Mouse (Mus musculus) cerebellum, adult 18-20 months (tissue): Measurements from ENCODE around the gene Gm10721.
"Not testable (repeated sequence)": the region's sequence is repeated elsewhere in the genome, so short reads cannot be mapped to it uniquely, and the experiment has no call there.

Source experiments
- DNase-seq, 2 experiments: peaks; one replicate each; pipeline ENCODE4 v3.0.0; 2021

Gm10721 gene

DNA sequence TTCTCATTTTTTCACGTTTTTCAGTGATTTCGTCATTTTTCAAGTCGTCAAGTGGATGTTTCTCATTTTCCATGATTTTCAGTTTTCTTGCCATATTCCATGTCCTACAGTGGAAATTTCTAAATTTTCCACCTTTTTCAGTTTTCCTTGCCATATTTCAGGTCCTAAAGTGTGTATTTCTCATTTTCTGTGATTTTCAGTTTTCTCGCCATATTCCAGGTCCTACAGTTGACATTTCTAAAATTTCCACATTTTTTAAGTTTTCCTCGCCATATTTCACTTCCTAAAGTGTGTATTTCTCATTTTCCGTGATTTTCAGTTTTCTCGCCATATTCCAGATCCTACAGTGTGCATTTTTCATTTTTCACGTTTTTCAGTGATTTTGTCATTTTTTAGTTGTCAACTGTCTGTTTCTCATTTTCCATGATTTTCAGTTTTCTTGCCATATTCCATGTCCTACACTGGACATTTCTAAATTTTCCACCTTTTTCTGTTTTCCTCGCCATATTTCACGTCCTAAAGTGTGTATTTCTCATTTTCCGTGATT lies at the start of gene Gm10721:
Gene Gm10721 (plus strand): TSS at position 408 of the 547 bp plus-strand sequence.
- DNase-seq, result not testable (repeated sequence)

DNA sequence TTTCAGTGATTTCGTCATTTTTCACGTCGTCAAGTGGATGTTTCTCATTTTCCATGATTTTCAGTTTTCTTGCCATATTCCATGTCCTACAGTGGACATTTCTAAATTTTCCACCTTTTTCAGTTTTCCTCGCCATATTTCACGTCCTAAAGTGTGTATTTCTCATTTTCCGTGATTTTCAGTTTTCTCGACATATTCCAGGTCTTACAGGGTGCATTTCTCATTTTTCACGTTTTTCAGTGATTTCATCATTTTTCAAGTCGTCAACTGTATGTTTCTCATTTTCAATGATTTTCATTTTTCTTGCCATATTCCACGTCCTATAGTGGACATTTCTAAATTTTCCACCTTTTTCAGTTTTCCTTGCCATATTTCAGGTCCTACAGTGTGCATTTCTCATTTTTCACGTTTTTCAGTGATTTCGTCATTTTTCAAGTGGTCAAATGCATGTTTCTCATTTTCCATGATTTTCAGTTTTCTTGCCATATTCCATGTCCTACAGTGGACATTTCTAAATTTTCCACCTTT lies 12.4 kb upstream of the Gm10721 start, which contains the start of gene Gm10722:
Gene Gm10722 (plus strand): TSS at position 478 of the 528 bp plus-strand sequence.
- peak in 1 of 2 experiments; percentile 3 for DNase-seq

DNA sequence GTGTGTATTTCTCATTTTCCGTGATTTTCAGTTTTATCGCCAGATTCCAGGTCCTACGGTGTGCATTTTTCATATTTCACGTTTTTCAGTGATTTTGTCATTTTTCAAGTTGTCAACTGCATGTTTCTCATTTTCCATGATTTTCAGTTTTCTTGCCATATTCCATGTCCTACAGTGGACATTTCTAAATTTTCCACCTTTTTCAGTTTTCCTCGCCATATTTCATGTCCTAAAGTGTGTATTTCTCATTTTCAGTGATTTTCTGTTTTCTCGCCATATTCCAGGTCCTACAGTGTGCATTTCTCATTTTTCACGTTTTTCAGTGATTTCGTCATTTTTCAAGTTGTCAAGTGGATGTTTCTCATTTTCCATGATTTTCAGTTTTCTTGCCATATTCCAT lies 11.9 kb upstream of the Gm10721 start:
- DNase-seq, result peak in 1 of 2 experiments; percentile 3

DNA sequence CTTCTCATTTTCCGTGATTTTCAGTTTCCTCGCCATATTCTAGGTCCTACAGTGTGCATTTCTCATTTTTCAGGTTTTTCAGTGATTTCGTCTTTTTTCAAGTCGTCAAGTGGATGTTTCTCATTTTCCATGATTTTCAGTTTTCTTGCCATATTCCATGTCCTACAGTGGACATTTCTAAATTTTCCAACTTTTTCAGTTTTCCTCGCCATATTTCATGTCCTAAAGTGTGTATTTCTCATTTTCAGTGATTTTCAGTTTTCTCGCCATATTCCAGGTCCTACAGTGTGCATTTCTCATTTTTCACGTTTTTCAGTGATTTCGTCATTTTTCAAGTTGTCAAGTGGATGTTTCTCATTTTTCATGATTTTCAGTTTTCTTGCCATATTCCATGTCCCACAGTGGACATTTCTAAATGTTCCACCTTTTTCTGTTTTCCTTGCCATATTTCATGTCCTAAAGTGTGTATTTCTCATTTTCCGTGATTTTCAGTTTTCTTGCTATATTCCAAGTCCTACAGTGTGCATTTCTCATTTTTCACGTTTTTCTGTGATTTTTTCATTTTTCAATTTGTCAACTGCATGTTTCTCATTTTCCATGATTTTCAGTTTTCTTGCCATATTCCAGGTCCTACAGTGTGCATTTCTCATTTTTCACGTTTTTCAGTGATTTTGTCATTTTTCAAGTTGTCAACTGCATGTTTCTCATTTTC lies 10.8 kb upstream of the Gm10721 start:
- peak; percentile 79 to 91 for DNase-seq

DNA sequence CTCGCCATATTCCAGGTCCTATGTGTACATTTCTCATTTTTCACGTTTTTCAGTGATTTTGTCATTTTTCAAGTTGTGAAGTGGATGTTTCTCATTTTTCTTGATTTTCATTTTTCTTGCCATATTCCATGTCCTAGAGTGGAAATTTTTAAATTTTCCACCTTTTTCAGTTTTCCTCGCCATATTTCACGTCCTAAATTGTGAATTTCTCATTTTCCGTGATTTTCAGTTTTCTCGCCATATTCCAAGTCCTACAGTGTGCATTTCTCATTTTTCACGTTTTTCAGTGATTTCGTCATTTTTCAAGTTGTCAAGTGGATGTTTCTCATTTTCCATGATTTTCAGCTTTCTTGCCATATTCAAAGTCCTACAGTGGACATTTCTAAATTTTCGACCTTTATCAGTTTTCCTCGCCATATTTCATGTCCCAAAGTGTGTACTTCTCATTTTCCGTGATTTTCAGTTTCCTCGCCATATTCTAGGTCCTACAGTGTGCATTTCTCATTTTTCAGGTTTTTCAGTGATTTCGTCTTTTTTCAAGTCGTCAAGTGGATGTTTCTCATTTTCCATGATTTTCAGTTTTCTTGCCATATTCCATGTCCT lies 10.0 kb upstream of the Gm10721 start, which contains the start of gene Gm11168:
Gene Gm11168 (plus strand): TSS at position 553 of the 603 bp plus-strand sequence.
- not testable (repeated sequence) for DNase-seq

DNA sequence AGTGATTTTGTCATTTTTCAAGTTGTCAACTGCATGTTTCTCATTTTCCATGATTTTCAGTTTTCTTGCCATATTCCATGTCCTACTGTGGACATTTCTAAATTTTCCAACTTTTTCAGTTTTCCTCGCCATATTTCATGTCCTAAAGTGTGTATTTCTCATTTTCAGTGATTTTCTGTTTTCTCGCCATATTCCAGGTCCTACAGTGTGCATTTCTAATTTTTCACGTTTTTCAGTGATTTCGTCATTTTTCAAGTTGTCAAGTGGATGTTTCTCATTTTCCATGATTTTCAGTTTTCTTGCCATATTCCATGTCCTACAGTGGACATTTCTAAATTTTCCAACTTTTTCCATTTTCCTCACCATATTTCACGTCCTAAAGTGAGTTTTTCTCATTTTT lies 6.8 kb upstream of the Gm10721 start:
- not testable (repeated sequence) for DNase-seq

DNA sequence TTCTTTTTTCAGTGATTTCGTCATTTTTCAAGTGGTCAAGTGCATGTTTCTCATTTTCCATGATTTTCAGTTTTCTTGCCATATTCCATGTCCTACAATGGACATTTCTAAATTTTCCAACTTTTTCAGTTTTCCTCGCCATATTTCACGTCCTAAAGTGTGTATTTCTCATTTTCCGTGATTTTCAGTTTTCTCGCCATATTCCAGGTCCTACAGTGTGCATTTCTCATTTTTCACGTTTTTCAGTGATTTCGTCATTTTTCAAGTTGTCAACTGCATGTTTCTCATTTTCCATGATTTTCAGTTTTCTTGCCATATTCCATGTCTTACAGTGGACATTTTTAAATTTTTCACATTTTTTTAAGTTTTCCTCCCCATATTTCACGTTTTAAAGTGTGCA lies 6.3 kb upstream of the Gm10721 start:
- DNase-seq, result peak; percentile 20 to 80

DNA sequence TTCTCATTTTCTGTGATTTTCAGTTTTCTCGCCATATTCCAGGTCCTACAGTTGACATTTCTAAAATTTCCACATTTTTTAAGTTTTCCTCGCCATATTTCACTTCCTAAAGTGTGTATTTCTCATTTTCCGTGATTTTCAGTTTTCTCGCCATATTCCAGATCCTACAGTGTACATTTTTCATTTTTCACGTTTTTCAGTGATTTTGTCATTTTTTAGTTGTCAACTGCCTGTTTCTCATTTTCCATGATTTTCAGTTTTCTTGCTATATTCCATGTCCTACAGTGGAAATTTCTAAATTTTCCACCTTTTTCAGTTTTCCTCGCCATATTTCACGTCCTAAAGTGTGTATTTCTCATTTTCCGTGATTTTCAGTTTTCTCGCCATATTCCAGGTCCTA lies 5.7 kb upstream of the Gm10721 start:
- not testable (repeated sequence) for DNase-seq

DNA sequence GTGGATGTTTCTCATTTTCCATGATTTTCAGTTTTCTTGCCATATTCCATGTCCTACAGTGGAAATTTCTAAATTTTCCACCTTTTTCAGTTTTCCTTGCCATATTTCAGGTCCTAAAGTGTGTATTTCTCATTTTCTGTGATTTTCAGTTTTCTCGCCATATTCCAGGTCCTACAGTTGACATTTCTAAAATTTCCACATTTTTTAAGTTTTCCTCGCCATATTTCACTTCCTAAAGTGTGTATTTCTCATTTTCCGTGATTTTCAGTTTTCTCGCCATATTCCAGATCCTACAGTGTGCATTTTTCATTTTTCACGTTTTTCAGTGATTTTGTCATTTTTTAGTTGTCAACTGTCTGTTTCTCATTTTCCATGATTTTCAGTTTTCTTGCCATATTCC lies 3.6 kb upstream of the Gm10721 start:
- DNase-seq, result not testable (repeated sequence)

DNA sequence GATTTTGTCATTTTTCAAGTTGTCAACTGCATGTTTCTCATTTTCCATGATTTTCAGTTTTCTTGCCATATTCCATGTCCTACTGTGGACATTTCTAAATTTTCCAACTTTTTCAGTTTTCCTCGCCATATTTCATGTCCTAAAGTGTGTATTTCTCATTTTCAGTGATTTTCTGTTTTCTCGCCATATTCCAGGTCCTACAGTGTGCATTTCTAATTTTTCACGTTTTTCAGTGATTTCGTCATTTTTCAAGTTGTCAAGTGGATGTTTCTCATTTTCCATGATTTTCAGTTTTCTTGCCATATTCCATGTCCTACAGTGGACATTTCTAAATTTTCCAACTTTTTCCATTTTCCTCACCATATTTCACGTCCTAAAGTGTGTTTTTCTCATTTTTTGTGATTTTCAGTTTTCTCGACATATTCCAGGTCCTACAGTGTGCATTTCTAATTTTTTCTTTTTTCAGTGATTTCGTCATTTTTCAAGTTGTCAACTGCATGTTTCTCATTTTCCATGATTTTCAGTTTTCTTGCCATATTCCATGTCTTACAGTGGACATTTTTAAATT lies 802 bp upstream of the Gm10721 start:
- not testable (repeated sequence) for DNase-seq

DNA sequence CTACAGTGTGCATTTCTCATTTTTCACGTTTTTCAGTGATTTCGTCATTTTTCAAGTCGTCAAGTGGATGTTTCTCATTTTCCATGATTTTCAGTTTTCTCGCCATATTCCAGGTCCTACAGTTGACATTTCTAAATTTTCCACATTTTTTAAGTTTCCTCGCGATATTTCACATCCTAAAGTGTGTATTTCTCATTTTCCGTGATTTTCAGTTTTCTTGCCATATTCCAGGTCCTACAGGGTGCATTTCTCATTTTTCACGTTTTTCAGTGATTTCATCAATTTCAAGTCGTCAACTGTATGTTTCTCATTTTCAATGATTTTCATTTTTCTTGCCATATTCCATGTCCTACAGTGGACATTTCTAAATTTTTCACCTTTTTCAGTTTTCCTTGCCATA lies 2.4 kb downstream of the Gm10721 start, which contains the start of gene Gm10720:
Gene Gm10720 (plus strand): TSS at position 301 of the 400 bp plus-strand sequence.
- not testable (repeated sequence) for DNase-seq

DNA sequence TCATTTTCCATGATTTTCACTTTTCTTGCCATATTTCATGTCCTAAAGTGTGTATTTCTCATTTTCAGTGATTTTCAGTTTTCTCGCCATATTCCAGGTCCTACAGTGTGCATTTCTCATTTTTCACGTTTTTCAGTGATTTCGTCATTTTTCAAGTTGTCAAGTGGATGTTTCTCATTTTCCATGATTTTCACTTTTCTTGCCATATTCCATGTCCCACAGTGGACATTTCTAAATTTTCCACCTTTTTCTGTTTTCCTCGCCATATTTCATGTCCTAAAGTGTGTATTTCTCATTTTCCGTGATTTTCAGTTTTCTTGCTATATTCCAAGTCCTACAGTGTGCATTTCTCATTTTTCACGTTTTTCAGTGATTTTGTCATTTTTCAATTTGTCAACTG lies 3.0 kb downstream of the Gm10721 start:
- DNase-seq, result not testable (repeated sequence)

DNA sequence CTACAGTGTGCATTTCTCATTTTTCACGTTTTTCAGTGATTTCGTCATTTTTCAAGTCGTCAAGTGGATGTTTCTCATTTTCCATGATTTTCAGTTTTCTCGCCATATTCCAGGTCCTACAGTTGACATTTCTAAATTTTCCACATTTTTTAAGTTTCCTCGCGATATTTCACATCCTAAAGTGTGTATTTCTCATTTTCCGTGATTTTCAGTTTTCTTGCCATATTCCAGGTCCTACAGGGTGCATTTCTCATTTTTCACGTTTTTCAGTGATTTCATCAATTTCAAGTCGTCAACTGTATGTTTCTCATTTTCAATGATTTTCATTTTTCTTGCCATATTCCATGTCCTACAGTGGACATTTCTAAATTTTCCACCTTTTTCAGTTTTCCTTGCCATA lies 4.2 kb downstream of the Gm10721 start, which contains the start of gene Gm10719:
Gene Gm10719 (plus strand): TSS at position 301 of the 400 bp plus-strand sequence.
- not testable (repeated sequence) for DNase-seq

DNA sequence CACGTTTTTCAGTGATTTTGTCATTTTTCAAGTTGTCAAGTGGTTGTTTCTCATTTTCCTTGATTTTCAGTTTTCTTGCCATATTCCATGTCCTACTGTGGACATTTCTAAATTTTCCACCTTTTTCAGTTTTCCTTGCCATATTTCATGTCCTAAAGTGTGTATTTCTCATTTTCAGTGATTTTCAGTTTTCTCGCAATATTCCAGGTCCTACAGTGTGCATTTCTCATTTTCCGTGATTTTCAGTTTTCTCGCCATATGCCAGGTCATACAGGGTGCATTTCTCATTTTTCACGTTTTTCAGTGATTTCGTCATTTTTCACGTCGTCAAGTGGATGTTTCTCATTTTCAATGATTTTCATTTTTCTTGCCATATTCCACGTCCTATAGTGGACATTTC lies 6.0 kb downstream of the Gm10721 start:
- DNase-seq, result peak in 1 of 2 experiments; percentile 5

DNA sequence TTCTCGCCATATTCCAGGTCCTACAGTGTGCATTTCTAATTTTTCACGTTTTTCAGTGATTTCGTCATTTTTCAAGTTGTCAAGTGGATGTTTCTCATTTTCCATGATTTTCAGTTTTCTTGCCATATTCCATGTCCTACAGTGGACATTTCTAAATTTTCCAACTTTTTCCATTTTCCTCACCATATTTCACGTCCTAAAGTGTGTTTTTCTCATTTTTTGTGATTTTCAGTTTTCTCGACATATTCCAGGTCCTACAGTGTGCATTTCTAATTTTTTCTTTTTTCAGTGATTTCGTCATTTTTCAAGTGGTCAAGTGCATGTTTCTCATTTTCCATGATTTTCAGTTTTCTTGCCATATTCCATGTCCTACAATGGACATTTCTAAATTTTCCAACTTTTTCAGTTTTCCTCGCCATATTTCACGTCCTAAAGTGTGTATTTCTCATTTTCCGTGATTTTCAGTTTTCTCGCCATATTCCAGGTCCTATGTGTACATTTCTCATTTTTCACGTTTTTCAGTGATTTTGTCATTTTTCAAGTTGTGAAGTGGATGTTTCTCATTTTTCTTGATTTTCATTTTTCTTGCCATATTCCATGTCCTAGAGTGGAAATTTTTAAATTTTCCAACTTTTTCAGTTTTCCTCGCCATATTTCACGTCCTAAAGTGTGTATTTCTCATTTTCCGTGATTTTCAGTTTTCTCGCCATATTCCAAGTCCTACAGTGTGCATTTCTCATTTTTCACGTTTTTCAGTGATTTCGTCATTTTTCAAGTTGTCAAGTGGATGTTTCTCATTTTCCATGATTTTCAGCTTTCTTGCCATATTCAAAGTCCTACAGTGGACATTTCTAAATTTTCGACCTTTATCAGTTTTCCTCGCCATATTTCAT lies 7.1 kb downstream of the Gm10721 start:
- DNase-seq, result peak; percentile 29 to 41

DNA sequence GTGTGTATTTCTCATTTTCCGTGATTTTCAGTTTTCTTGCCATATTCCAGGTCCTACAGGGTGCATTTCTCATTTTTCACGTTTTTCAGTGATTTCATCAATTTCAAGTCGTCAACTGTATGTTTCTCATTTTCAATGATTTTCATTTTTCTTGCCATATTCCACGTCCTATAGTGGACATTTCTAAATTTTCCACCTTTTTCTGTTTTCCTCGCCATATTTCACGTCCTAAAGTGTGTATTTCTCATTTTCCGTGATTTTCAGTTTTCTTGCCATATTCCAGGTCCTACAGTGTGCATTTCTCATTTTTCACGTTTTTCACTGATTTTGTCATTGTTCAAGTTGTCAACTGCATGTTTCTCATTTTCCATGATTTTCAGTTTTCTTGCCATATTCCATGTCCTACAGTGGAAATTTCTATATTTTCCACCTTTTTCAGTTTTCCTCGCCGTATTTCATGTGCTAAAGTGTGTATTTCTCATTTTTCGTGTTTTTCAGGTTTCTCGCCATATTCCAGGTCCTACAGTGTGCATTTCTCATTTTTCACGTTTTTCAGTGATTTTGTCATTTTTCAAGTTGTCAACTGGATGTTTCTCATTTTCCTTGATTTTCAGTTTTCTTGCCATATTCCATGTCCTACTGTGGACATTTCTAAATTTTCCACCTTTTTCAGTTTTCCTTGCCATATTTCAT lies 9.5 kb downstream of the Gm10721 start:
- peak; percentile 34 to 60 for DNase-seq

DNA sequence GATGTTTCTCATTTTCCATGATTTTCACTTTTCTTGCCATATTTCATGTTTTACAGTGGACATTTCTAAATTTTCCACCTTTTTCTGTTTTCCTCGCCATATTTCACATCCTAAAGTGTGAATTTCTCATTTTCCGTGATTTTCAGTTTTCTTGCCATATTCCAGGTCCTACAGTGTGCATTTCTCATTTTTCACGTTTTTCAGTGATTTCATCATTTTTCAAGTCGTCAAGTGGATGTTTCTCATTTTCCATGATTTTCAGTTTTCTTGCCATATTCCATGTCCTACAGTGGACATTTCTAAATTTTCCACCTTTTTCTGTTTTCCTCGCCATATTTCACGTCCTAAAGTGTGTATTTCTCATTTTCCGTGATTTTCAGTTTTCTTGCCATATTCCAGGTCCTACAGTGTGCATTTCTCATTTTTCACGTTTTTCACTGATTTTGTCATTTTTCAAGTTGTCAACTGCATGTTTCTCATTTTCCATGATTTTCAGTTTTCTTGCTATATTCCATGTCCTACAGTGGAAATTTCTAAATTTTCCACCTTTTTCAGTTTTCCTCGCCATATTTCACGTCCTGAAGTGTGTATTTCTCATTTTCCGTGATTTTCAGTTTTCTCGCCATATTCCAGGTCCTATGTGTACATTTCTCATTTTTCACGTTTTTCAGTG lies 10.5 kb downstream of the Gm10721 start, which contains the start of gene Gm10718:
Gene Gm10718 (plus strand): TSS at position 236 of the 673 bp plus-strand sequence.
- peak in 1 of 2 experiments; percentile 1 for DNase-seq

DNA sequence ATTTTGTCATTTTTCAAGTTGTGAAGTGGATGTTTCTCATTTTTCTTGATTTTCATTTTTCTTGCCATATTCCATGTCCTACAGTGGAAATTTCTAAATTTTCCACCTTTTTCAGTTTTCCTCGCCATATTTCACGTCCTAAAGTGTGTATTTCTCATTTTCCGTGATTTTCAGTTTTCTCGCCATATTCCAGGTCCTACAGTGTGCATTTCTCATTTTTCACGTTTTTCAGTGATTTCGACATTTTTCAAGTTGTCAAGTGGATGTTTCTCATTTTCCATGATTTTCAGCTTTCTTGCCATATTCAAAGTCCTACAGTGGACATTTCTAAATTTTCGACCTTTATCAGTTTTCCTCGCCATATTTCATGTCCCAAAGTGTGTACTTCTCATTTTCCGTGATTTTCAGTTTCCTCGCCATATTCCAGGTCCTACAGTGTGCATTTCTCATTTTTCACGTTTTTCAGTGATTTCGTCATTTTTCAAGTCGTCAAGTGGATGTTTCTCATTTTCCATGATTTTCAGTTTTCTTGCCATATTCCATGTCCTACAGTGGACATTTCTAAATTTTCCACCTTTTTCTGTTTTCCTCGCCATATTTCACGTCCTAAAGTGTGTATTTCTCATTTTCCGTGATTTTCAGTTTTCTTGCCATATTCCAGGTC lies 11.2 kb downstream of the Gm10721 start:
- peak; percentile 14 to 55 for DNase-seq

DNA sequence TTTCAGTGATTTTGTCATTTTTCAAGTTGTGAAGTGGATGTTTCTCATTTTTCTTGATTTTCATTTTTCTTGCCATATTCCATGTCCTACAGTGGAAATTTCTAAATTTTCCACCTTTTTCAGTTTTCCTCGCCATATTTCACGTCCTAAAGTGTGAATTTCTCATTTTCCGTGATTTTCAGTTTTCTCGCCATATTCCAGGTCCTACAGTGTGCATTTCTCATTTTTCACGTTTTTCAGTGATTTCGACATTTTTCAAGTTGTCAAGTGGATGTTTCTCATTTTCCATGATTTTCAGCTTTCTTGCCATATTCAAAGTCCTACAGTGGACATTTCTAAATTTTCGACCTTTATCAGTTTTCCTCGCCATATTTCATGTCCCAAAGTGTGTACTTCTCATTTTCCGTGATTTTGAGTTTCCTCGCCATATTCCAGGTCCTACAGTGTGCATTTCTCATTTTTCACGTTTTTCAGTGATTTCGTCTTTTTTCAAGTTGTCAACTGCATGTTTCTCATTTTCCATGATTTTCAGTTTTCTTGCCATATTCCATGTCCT lies 12.1 kb downstream of the Gm10721 start, which contains the start of gene Gm10717:
Gene Gm10717 (plus strand): TSS at position 506 of the 556 bp plus-strand sequence.
- peak; percentile 9 to 26 for DNase-seq

DNA sequence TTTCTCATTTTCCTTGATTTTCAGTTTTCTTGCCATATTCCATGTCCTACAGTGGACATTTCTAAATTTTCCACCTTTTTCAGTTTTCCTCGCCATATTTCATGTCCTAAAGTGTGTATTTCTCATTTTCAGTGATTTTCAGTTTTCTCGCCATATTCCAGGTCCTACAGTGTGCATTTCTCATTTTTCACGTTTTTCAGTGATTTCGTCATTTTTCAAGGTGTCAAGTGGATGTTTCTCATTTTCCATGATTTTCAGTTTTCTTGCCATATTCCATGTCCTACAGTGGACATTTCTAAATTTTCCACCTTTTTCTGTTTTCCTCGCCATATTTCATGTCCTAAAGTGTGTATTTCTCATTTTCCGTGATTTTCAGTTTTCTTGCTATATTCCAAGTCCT lies 12.7 kb downstream of the Gm10721 start:
- peak; percentile 13 to 54 for DNase-seq
